Mouse (Mus musculus): ENCODE measurements around the gene Dnajc9.
A peak's percentile ranks its signal among the peaks of the same experiment; 100 is the strongest.

DNA sequence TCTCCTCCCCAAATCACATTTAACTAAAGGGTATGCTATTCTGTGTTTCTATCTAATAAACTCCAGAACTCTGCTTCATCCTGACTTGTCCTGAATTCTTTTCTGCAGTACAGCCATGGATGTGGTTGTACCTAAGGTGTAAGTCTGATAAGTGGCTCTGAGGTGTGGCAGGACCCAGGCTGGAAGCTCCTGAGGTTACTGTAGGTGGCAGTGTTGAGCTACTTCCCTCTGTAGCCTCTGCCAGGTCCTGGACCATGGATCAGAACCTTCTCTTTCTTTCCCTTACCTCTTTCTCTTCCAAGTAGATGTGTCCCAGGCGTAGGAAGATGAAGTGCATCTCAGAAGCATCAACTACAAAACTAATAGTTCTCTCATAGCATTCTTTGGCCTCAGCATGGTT is 11.4 kb upstream of the Dnajc9 start:
- TF ChIP-seq CTCF (IDR thresholded peaks at IDR 0.05; ENCODE audit: low read depth, low read length) = peak; percentile 79
- no peak for TF ChIP-seq POLR2A (IDR thresholded peaks at IDR 0.05; ENCODE audit: insufficient read depth, low read length)
